In the genomic region with DNA sequence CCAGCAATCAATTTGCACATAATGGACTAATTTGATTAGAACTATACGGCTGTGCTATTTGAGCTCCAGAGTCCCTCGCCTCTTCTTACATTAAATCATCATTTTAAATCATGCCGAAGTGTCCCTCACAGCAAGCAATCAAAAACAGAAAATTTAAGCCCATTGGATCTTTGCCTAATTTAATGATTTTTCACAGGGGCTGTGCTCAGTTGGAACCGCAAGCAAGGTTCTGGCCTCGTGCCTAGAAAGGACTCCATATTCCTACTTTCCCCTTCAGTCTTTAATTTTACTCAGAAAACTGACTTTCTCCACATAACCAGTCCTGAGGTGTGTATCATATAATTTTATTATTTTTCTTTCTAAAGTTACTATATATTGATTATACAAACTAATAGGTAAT, we compare ENCODE assay signal across 24 mouse cellular contexts.
DNase-seq lines count a peak whose midpoint lies in the region; ATAC-seq and TF ChIP-seq lines count a peak whose summit lies in the region.
"Had no signal": no experiment of that assay in that cellular context is flagged by ENCODE, and none has a peak within 500 bp of the region (broad histone marks: within the 10 kb centered on the region; RNA-seq: fewer than 3 reads in every experiment).

No protein-coding gene starts in this region.

- no peaks in the 10 kb centered on the region for H3K36me3 ChIP-seq in hindbrain, embryonic 14.5 days (replicated peaks; ENCODE audit: control insufficient read depth, insufficient read depth)
- H3K36me3 ChIP-seq in hindbrain, embryonic 13.5 days, result no peaks in the 10 kb centered on the region
- no peaks in the 10 kb centered on the region for H3K36me3 ChIP-seq in lung, embryonic 14.5 days (ENCODE audit: insufficient read depth)
- H3K36me3 ChIP-seq: G1E; heart, embryonic 10.5 days; heart, embryonic 15.5 days; liver, embryonic 15.5 days; lung, embryonic 15.5 days; neural tube, embryonic 13.5 days had no signal

- H3K4me1 ChIP-seq in cerebellum, adult 2 months (ENCODE audit: control insufficient read depth, insufficient read depth, low read length), result no peaks in the 10 kb centered on the region
- H3K4me1 ChIP-seq in hindbrain, embryonic 14.5 days (replicated peaks; ENCODE audit: control insufficient read depth, insufficient read depth, low read length), result no peaks in the 10 kb centered on the region
- no peaks in the 10 kb centered on the region for H3K4me1 ChIP-seq in hindbrain, embryonic 13.5 days (replicated peaks)
- H3K4me1 ChIP-seq in lung, embryonic 14.5 days (ENCODE audit: insufficient read depth), result no peaks in the 10 kb centered on the region
- H3K4me1 ChIP-seq: heart, embryonic 10.5 days; heart, embryonic 15.5 days; liver, embryonic 15.5 days; lung, embryonic 15.5 days; megakaryocyte, embryonic 14.5 days; neural tube, embryonic 13.5 days had no signal

- peak; percentile 40 to 45 for DNase-seq in cerebellum, postnatal 14 days
- no peak for DNase-seq in cerebellum, adult 2 months
- peak; percentile 32 for DNase-seq in hindbrain, embryonic 14.5 days (ENCODE audit: low spot score)
- DNase-seq in lung, embryonic 14.5 days, result peak; percentile 51
- DNase-seq in lung, postnatal 36 days, result no peak
- peak; percentile 19 for DNase-seq in Muller cell, postnatal 12 days (ENCODE audit: inconsistent ontology term)
- DNase-seq: adrenal gland, postnatal 10 days; cerebellum, adult 11-12 months; gastrocnemius, postnatal 10 days; kidney, adult 11 months; kidney, postnatal 25 days; thymus, postnatal 4 days had no signal

- no peak overlapping the region for H3K4me3 ChIP-seq in cerebellum, adult 2 months (replicated peaks; ENCODE audit: insufficient read depth, low read depth, low read length)
- no peak overlapping the region for H3K4me3 ChIP-seq in hindbrain, embryonic 14.5 days (replicated peaks; ENCODE audit: low read length)
- H3K4me3 ChIP-seq in hindbrain, embryonic 13.5 days, result no peak overlapping the region
- no peak overlapping the region for H3K4me3 ChIP-seq in lung, embryonic 14.5 days (ENCODE audit: low read depth, low read length)
- H3K4me3 ChIP-seq: heart, embryonic 10.5 days; heart, embryonic 15.5 days; layer of hippocampus, adult 2 months; left cerebral cortex, adult 2 months; liver, embryonic 15.5 days; lung, embryonic 15.5 days; megakaryocyte, embryonic 14.5 days; neural tube, embryonic 13.5 days had no signal

- H3K4me2 ChIP-seq in hindbrain, embryonic 14.5 days (replicated peaks), result no peak overlapping the region
- H3K4me2 ChIP-seq in hindbrain, embryonic 13.5 days, result no peak overlapping the region
- H3K4me2 ChIP-seq in lung, embryonic 14.5 days, result no peak overlapping the region
- H3K4me2 ChIP-seq: heart, embryonic 15.5 days; liver, embryonic 15.5 days; lung, embryonic 15.5 days; neural tube, embryonic 13.5 days had no signal

- ATAC-seq in hindbrain, embryonic 14.5 days (ENCODE audit: low FRiP score), result no peak
- no peak for ATAC-seq in hindbrain, embryonic 13.5 days (ENCODE audit: low FRiP score)
- ATAC-seq in lung, embryonic 14.5 days (ENCODE audit: insufficient read depth), result no peak
- ATAC-seq: inflammation-experienced regulatory T-cells, adult 6 months; Patski had no signal

- TF ChIP-seq CTCF in cerebellum, adult 2 months (IDR thresholded peaks at IDR 0.05; ENCODE audit: borderline replicate concordance, insufficient read depth, low read depth, low read length), result no peak
- TF ChIP-seq CTCF in lung, embryonic 14.5 days (IDR thresholded peaks at IDR 0.05; ENCODE audit: low read depth), result no peak

- no peaks in the 10 kb centered on the region for H3K27me3 ChIP-seq in cerebellum, adult 2 months (ENCODE audit: control insufficient read depth, insufficient read depth, low read length)
- no peaks in the 10 kb centered on the region for H3K27me3 ChIP-seq in hindbrain, embryonic 14.5 days (ENCODE audit: control insufficient read depth, insufficient read depth, low read length)
- peaks cover 5% of the 10 kb centered on the region; the same call in 1 of the 2 replicates for H3K27me3 ChIP-seq in hindbrain, embryonic 13.5 days
- no peaks in the 10 kb centered on the region for H3K27me3 ChIP-seq in lung, embryonic 14.5 days (ENCODE audit: insufficient read depth, low read length)
- H3K27me3 ChIP-seq: heart, embryonic 15.5 days; liver, embryonic 15.5 days; lung, embryonic 15.5 days; megakaryocyte, embryonic 14.5 days; neural tube, embryonic 13.5 days had no signal

- H3K9me3 ChIP-seq in hindbrain, embryonic 14.5 days (ENCODE audit: control insufficient read depth, low read length), result no peaks in the 10 kb centered on the region
- no peaks in the 10 kb centered on the region for H3K9me3 ChIP-seq in hindbrain, embryonic 13.5 days
- H3K9me3 ChIP-seq in lung, embryonic 14.5 days (ENCODE audit: low read depth, low read length), result no peaks in the 10 kb centered on the region
- H3K9me3 ChIP-seq: heart, embryonic 10.5 days; heart, embryonic 15.5 days; liver, embryonic 15.5 days; lung, embryonic 15.5 days; neural tube, embryonic 13.5 days had no signal

- 17% methylated on average over 5 of the region's 5 CpGs for WGBS in cerebellum, adult 2 months
- WGBS in hindbrain, embryonic 14.5 days, result 54% methylated on average over 5 of the region's 5 CpGs
- 69% methylated on average over 5 of the region's 5 CpGs for WGBS in hindbrain, embryonic 13.5 days
- WGBS in lung, embryonic 14.5 days, result 58% methylated on average over 5 of the region's 5 CpGs

- no peak overlapping the region for H3K27ac ChIP-seq in cerebellum, adult 2 months (ENCODE audit: insufficient read depth, low read length)
- H3K27ac ChIP-seq in hindbrain, embryonic 14.5 days, result no peak overlapping the region
- H3K27ac ChIP-seq in hindbrain, embryonic 13.5 days, result no peak overlapping the region
- no peak overlapping the region for H3K27ac ChIP-seq in lung, embryonic 14.5 days (ENCODE audit: low read depth)
- H3K27ac ChIP-seq: heart, embryonic 10.5 days; heart, embryonic 15.5 days; layer of hippocampus, adult 2 months; left cerebral cortex, adult 2 months; liver, embryonic 15.5 days; lung, embryonic 15.5 days; neural tube, embryonic 13.5 days had no signal

- TF ChIP-seq POLR2A in cerebellum, adult 2 months (IDR thresholded peaks at IDR 0.05; ENCODE audit: borderline replicate concordance, insufficient read depth, low read length), result no peak

- no peak overlapping the region for H3K9ac ChIP-seq in hindbrain, embryonic 14.5 days
- H3K9ac ChIP-seq in hindbrain, embryonic 13.5 days, result no peak overlapping the region
- no peak overlapping the region for H3K9ac ChIP-seq in lung, embryonic 14.5 days
- H3K9ac ChIP-seq: heart, embryonic 15.5 days; liver, embryonic 15.5 days; lung, embryonic 15.5 days; neural tube, embryonic 13.5 days had no signal

Comparison
In these comparisons a context has a peak if more than half of its experiments do, and no peak if none do; other contexts are left out.
1. DNase-seq: peak in cerebellum, postnatal 14 days (2 of 2), hindbrain, embryonic 14.5 days (single experiment), lung, embryonic 14.5 days (single experiment) and Muller cell, postnatal 12 days (single experiment); none in cerebellum, adult 2 months (0 of 2) and lung, postnatal 36 days (single experiment).